Mouse (Mus musculus): ENCODE results near the gene Them4. TPM values are rescaled to one million over a fixed set of nuclear protein-coding genes. Genes with fewer than 3 reads are reported as not detected.

Gene Them4
- polyA plus RNA-seq (2015; fragmentation: Nextera tagmentation; extraction: Ambion mirVana) = 15.5 and 24.3 TPM in 2 replicates

GRCm38 (mm10) chr3:94309633-94310363, at the start of gene Them4:
Gene Them4, plus strand, starts transcription at chr3:94310089.

GRCm38 (mm10) chr3:94263736-94264135, 46.2 kb upstream of the Them4 start, which contains the start of gene Gm4778:
Gene Gm4778, plus strand, starts transcription at chr3:94264036.

GRCm38 (mm10) chr3:94341959-94342422, 32.1 kb downstream of the Them4 start, which contains the start of gene Them5:
Gene Them5, plus strand, starts transcription at chr3:94342099.

GRCm38 (mm10) chr3:94362138-94362537, 52.2 kb downstream of the Them4 start, which contains the start of gene C2cd4d:
Gene C2cd4d, plus strand, starts transcription at chr3:94362438.

GRCm38 (mm10) chr3:94372641-94373040, 62.8 kb downstream of the Them4 start, which contains the start of gene Rorc:
Gene Rorc, plus strand, starts transcription at chr3:94372794.

Other genes starting within 250 kb of the Them4 start
- not detected in 2 replicates for gene Gm10697, start 237.4 kb upstream of the Them4 start, polyA plus RNA-seq (2015; fragmentation: Nextera tagmentation; extraction: Ambion mirVana)
- not detected in 2 replicates for gene Gm10696, start 131.9 kb upstream of the Them4 start, polyA plus RNA-seq (2015; fragmentation: Nextera tagmentation; extraction: Ambion mirVana)
- not detected in 2 replicates for gene Gm5286, start 113.4 kb upstream of the Them4 start, polyA plus RNA-seq (2015; fragmentation: Nextera tagmentation; extraction: Ambion mirVana)
- gene Gm4778, start 46.1 kb upstream of the Them4 start, polyA plus RNA-seq (2015; fragmentation: Nextera tagmentation; extraction: Ambion mirVana) = not detected in 2 replicates
- not detected in 2 replicates for gene Them5, start 32.0 kb downstream of the Them4 start, polyA plus RNA-seq (2015; fragmentation: Nextera tagmentation; extraction: Ambion mirVana)
- 1.7 and 2.2 TPM in 2 replicates for gene C2cd4d, start 52.3 kb downstream of the Them4 start, polyA plus RNA-seq (2015; fragmentation: Nextera tagmentation; extraction: Ambion mirVana)
- 4.4 and 5.9 TPM in 2 replicates for gene Rorc, start 62.7 kb downstream of the Them4 start, polyA plus RNA-seq (2015; fragmentation: Nextera tagmentation; extraction: Ambion mirVana)
- gene Lingo4, start 88.4 kb downstream of the Them4 start, polyA plus RNA-seq (2015; fragmentation: Nextera tagmentation; extraction: Ambion mirVana) = 0.14 and 0.57 TPM in 2 replicates
- gene Tdrkh, start 103.2 kb downstream of the Them4 start, polyA plus RNA-seq (2015; fragmentation: Nextera tagmentation; extraction: Ambion mirVana) = 11.8 and 17.9 TPM in 2 replicates
- 68.0 and 70.0 TPM in 2 replicates for gene Mrpl9, start 133.2 kb downstream of the Them4 start, polyA plus RNA-seq (2015; fragmentation: Nextera tagmentation; extraction: Ambion mirVana)
- 0.32 and 0.33 TPM in 2 replicates for gene Oaz3, start 133.8 kb downstream of the Them4 start, polyA plus RNA-seq (2015; fragmentation: Nextera tagmentation; extraction: Ambion mirVana)
- 62.1 and 70.2 TPM in 2 replicates for gene Celf3, start 168.2 kb downstream of the Them4 start, polyA plus RNA-seq (2015; fragmentation: Nextera tagmentation; extraction: Ambion mirVana)
- gene Riiad1, start 170.3 kb downstream of the Them4 start, polyA plus RNA-seq (2015; fragmentation: Nextera tagmentation; extraction: Ambion mirVana) = 37.1 and 41.1 TPM in 2 replicates

Data from adrenal gland, postnatal 0 days (tissue).